Mouse (Mus musculus): ENCODE measurements around the gene Sec62. TPM values are rescaled to one million over a fixed set of nuclear protein-coding genes. Genes with fewer than 3 reads are reported as not detected.

Gene Sec62
- polyA plus RNA-seq, 1 experiment from 2014 or later: 73.0 TPM

- no peak overlapping the region for H3K4me3 ChIP-seq (ENCODE audit: low read depth, low read length)
Observed at GRCm38 (mm10) chr3:30769755-30770515, 22.7 kb upstream of the Sec62 start.

GRCm38 (mm10) chr3:30771560-30771959 lies 21.1 kb upstream of the Sec62 start:
- DNase-seq (ENCODE audit: low spot score, missing footprints): no peak
- WGBS: 93% methylated on average over 1 of the region's 1 CpGs

More at GRCm38 (mm10) chr3:30769755-30770515, 22.7 kb upstream of the Sec62 start:
- no peak overlapping the region for H3K4me2 ChIP-seq
- no peak overlapping the region for H3K9ac ChIP-seq (ENCODE audit: low read length)
- H3K9me3 ChIP-seq (ENCODE audit: control insufficient read depth, low read length): no peaks in the 10 kb centered on the region
- ATAC-seq (ENCODE audit: low FRiP score) (no peak), DNase-seq (ENCODE audit: low spot score, missing footprints) (no peak)
- no peak overlapping the region for H3K27ac ChIP-seq (ENCODE audit: low read depth, low read length)
- no peaks in the 10 kb centered on the region for H3K36me3 ChIP-seq (ENCODE audit: control insufficient read depth, insufficient read depth, low read length)
- no peaks in the 10 kb centered on the region for H3K4me1 ChIP-seq (ENCODE audit: control insufficient read depth, insufficient read depth, low read length)
- no peaks in the 10 kb centered on the region for H3K27me3 ChIP-seq (ENCODE audit: control insufficient read depth, insufficient read depth, low read length)
- 72% methylated on average over 10 of the region's 10 CpGs for WGBS

GRCm38 (mm10) chr3:30772631-30773030 lies 20.0 kb upstream of the Sec62 start:
- H3K36me3 ChIP-seq (ENCODE audit: control insufficient read depth, insufficient read depth, low read length): no peaks in the 10 kb centered on the region
- no peak for DNase-seq (ENCODE audit: low spot score, missing footprints)
- 74% methylated on average over 4 of the region's 4 CpGs for WGBS
- H3K4me1 ChIP-seq (ENCODE audit: control insufficient read depth, insufficient read depth, low read length): no peaks in the 10 kb centered on the region
- H3K4me2 ChIP-seq: no peak overlapping the region
- H3K4me3 ChIP-seq (ENCODE audit: low read depth, low read length): no peak overlapping the region
- H3K9ac ChIP-seq (ENCODE audit: low read length): no peak overlapping the region
- H3K27me3 ChIP-seq (ENCODE audit: control insufficient read depth, insufficient read depth, low read length): no peaks in the 10 kb centered on the region
- H3K9me3 ChIP-seq (ENCODE audit: control insufficient read depth, low read length): no peaks in the 10 kb centered on the region
- H3K27ac ChIP-seq (ENCODE audit: low read depth, low read length): no peak overlapping the region
- no peak for ATAC-seq (ENCODE audit: low FRiP score)

More at GRCm38 (mm10) chr3:30771560-30771959, 21.1 kb upstream of the Sec62 start:
- H3K4me2 ChIP-seq: no peak overlapping the region
- ATAC-seq (ENCODE audit: low FRiP score): no peak
- H3K9me3 ChIP-seq (ENCODE audit: control insufficient read depth, low read length): no peaks in the 10 kb centered on the region
- H3K27ac ChIP-seq (ENCODE audit: low read depth, low read length): no peak overlapping the region
- H3K27me3 ChIP-seq (ENCODE audit: control insufficient read depth, insufficient read depth, low read length): no peaks in the 10 kb centered on the region
- H3K4me1 ChIP-seq (ENCODE audit: control insufficient read depth, insufficient read depth, low read length): no peaks in the 10 kb centered on the region
- no peaks in the 10 kb centered on the region for H3K36me3 ChIP-seq (ENCODE audit: control insufficient read depth, insufficient read depth, low read length)
- no peak overlapping the region for H3K4me3 ChIP-seq (ENCODE audit: low read depth, low read length)
- no peak overlapping the region for H3K9ac ChIP-seq (ENCODE audit: low read length)

- Histone ChIP-seq H3K4me1 (ENCODE audit: control insufficient read depth, insufficient read depth, low read length) (no peaks in the 10 kb centered on the region), H3K36me3 (ENCODE audit: control insufficient read depth, insufficient read depth, low read length) (no peaks in the 10 kb centered on the region), H3K9me3 (ENCODE audit: control insufficient read depth, low read length) (no peaks in the 10 kb centered on the region), H3K27ac (ENCODE audit: low read depth, low read length) (no peak overlapping the region), H3K9ac (ENCODE audit: low read length) (no peak overlapping the region), H3K4me2 (no peak overlapping the region), H3K27me3 (ENCODE audit: control insufficient read depth, insufficient read depth, low read length) (no peaks in the 10 kb centered on the region), H3K4me3 (ENCODE audit: low read depth, low read length) (no peak overlapping the region)
- ATAC-seq (ENCODE audit: low FRiP score) (no peak), DNase-seq (ENCODE audit: low spot score, missing footprints) (no peak)
- 92% methylated on average over 5 of the region's 5 CpGs for WGBS
Observed at GRCm38 (mm10) chr3:30774677-30775076, 18.0 kb upstream of the Sec62 start.

- ATAC-seq (ENCODE audit: low FRiP score) (no peak), DNase-seq (ENCODE audit: low spot score, missing footprints) (no peak)
- no peaks in the 10 kb centered on the region for H3K9me3 ChIP-seq (ENCODE audit: control insufficient read depth, low read length)
- H3K4me2 ChIP-seq: no peak overlapping the region
- H3K36me3 ChIP-seq (ENCODE audit: control insufficient read depth, insufficient read depth, low read length): no peaks in the 10 kb centered on the region
- H3K9ac ChIP-seq (ENCODE audit: low read length): no peak overlapping the region
- H3K27me3 ChIP-seq (ENCODE audit: control insufficient read depth, insufficient read depth, low read length): no peaks in the 10 kb centered on the region
- H3K27ac ChIP-seq (ENCODE audit: low read depth, low read length): no peak overlapping the region
- 79% methylated on average over 5 of the region's 5 CpGs for WGBS
- H3K4me1 ChIP-seq (ENCODE audit: control insufficient read depth, insufficient read depth, low read length): no peaks in the 10 kb centered on the region
- no peak overlapping the region for H3K4me3 ChIP-seq (ENCODE audit: low read depth, low read length)
Observed at GRCm38 (mm10) chr3:30777984-30778383, 14.7 kb upstream of the Sec62 start.

GRCm38 (mm10) chr3:30788531-30788930 lies 4.1 kb upstream of the Sec62 start:
- H3K27me3 ChIP-seq (ENCODE audit: control insufficient read depth, insufficient read depth, low read length): no peaks in the 10 kb centered on the region
- no peaks in the 10 kb centered on the region for H3K9me3 ChIP-seq (ENCODE audit: control insufficient read depth, low read length)
- H3K27ac ChIP-seq (ENCODE audit: low read depth, low read length): no peak overlapping the region
- H3K36me3 ChIP-seq (ENCODE audit: control insufficient read depth, insufficient read depth, low read length): no peaks in the 10 kb centered on the region
- no peak overlapping the region for H3K4me3 ChIP-seq (ENCODE audit: low read depth, low read length)
- H3K9ac ChIP-seq (ENCODE audit: low read length): no peak overlapping the region
- H3K4me2 ChIP-seq: no peak overlapping the region
- 23% methylated on average over 5 of the region's 5 CpGs for WGBS
- DNase-seq (ENCODE audit: low spot score, missing footprints) (peak; percentile 62), ATAC-seq (ENCODE audit: low FRiP score) (no peak)
- no peaks in the 10 kb centered on the region for H3K4me1 ChIP-seq (ENCODE audit: control insufficient read depth, insufficient read depth, low read length)

GRCm38 (mm10) chr3:30793403-30794221 lies 937 bp downstream of the Sec62 start:
- Histone ChIP-seq H3K4me3 (ENCODE audit: low read depth, low read length) (peak overlapping the region; percentile 98), H3K4me2 (peak overlapping the region; percentile 60), H3K4me1 (ENCODE audit: control insufficient read depth, insufficient read depth, low read length) (peaks cover 5% of the 10 kb centered on the region), H3K27ac (ENCODE audit: low read depth, low read length) (peak overlapping the region; percentile 78), H3K9ac (ENCODE audit: low read length) (peak overlapping the region; percentile 99), H3K27me3 (ENCODE audit: control insufficient read depth, insufficient read depth, low read length) (no peaks in the 10 kb centered on the region), H3K36me3 (ENCODE audit: control insufficient read depth, insufficient read depth, low read length) (no peaks in the 10 kb centered on the region), H3K9me3 (ENCODE audit: control insufficient read depth, low read length) (no peaks in the 10 kb centered on the region)
- under 1% methylated on average over 58 of the region's 75 CpGs for WGBS
- ATAC-seq (ENCODE audit: low FRiP score) (peak; percentile 86), DNase-seq (ENCODE audit: low spot score, missing footprints) (peak; percentile 96)

- Histone ChIP-seq H3K9me3 (ENCODE audit: control insufficient read depth, low read length) (no peaks in the 10 kb centered on the region), H3K36me3 (ENCODE audit: control insufficient read depth, insufficient read depth, low read length) (peaks cover 10% of the 10 kb centered on the region; the same call in 1 of the 2 replicates), H3K4me3 (ENCODE audit: low read depth, low read length) (no peak overlapping the region), H3K4me1 (ENCODE audit: control insufficient read depth, insufficient read depth, low read length) (no peaks in the 10 kb centered on the region), H3K27me3 (ENCODE audit: control insufficient read depth, insufficient read depth, low read length) (no peaks in the 10 kb centered on the region), H3K4me2 (no peak overlapping the region), H3K9ac (ENCODE audit: low read length) (no peak overlapping the region), H3K27ac (ENCODE audit: low read depth, low read length) (no peak overlapping the region)
- DNase-seq (ENCODE audit: low spot score, missing footprints): no peak
- WGBS: 98% methylated on average over 3 of the region's 3 CpGs
- no peak for ATAC-seq (ENCODE audit: low FRiP score)
Observed at GRCm38 (mm10) chr3:30802171-30802570, 9.5 kb downstream of the Sec62 start.

GRCm38 (mm10) chr3:30812881-30813280 lies 20.2 kb downstream of the Sec62 start:
- Histone ChIP-seq H3K4me2 (no peak overlapping the region), H3K4me3 (ENCODE audit: low read depth, low read length) (no peak overlapping the region), H3K9me3 (ENCODE audit: control insufficient read depth, low read length) (no peaks in the 10 kb centered on the region), H3K27me3 (ENCODE audit: control insufficient read depth, insufficient read depth, low read length) (no peaks in the 10 kb centered on the region), H3K27ac (ENCODE audit: low read depth, low read length) (no peak overlapping the region), H3K9ac (ENCODE audit: low read length) (no peak overlapping the region), H3K36me3 (ENCODE audit: control insufficient read depth, insufficient read depth, low read length) (peaks cover 12% of the 10 kb centered on the region; the same call in 1 of the 2 replicates), H3K4me1 (ENCODE audit: control insufficient read depth, insufficient read depth, low read length) (no peaks in the 10 kb centered on the region)
- DNase-seq (ENCODE audit: low spot score, missing footprints) (no peak), ATAC-seq (ENCODE audit: low FRiP score) (no peak)
- WGBS: 77% methylated on average over 3 of the region's 3 CpGs
